Comparison of ENCODE assay signal across 8 mouse cellular contexts in genomic region chr5:44227462-44227840, GRCm38 (mm10). TPM values are rescaled to one million over a fixed set of nuclear protein-coding genes. Genes with fewer than 3 reads are reported as not detected.
DNase-seq lines count a peak whose midpoint lies in the region; ATAC-seq and TF ChIP-seq lines count a peak whose summit lies in the region.

No protein-coding gene starts in this region.

- DNase-seq in kidney, adult 2 months: no peak
- no peak for DNase-seq in kidney, postnatal 25 days
- no peak for DNase-seq in layer of hippocampus, postnatal 25 days (ENCODE audit: extremely low spot score in 1 of 2, low spot score in 1 of 2)
- DNase-seq in left cerebral cortex, postnatal 4 days: no peak
- no peak for DNase-seq in adrenal gland, adult 8-10 months

- no peak for ATAC-seq in hindbrain, embryonic 15.5 days (ENCODE audit: low FRiP score, low read depth)
- no peak for ATAC-seq in midbrain, embryonic 13.5 days

- peak overlapping the region; percentile 96 for H3K4me3 ChIP-seq in kidney, adult 2 months (ENCODE audit: insufficient read depth, low read depth, low read length)
- H3K4me3 ChIP-seq in bone marrow, adult 2 months (replicated peaks; ENCODE audit: control insufficient read depth, low read depth, low read length): peak overlapping the region; percentile 95
- peak overlapping the region; percentile 86 for H3K4me3 ChIP-seq in hindbrain, embryonic 15.5 days
- peak overlapping the region; percentile 87 for H3K4me3 ChIP-seq in midbrain, embryonic 13.5 days (replicated peaks)

- H3K9ac ChIP-seq in hindbrain, embryonic 15.5 days: peak overlapping the region; percentile 92
- peak overlapping the region; percentile 95 for H3K9ac ChIP-seq in midbrain, embryonic 13.5 days (replicated peaks)

- peaks cover 11% of the 10 kb centered on the region for H3K4me1 ChIP-seq in kidney, adult 2 months (ENCODE audit: control insufficient read depth, insufficient read depth, low read length)
- H3K4me1 ChIP-seq in bone marrow, adult 2 months (ENCODE audit: control insufficient read depth, insufficient read depth, low read length): peaks cover 3% of the 10 kb centered on the region
- H3K4me1 ChIP-seq in hindbrain, embryonic 15.5 days (replicated peaks): peaks cover 37% of the 10 kb centered on the region
- peaks cover 43% of the 10 kb centered on the region for H3K4me1 ChIP-seq in midbrain, embryonic 13.5 days (replicated peaks)

- H3K4me2 ChIP-seq in hindbrain, embryonic 15.5 days: peak overlapping the region; percentile 87
- peak overlapping the region; percentile 81 for H3K4me2 ChIP-seq in midbrain, embryonic 13.5 days (replicated peaks)

- WGBS in kidney, adult 2 months: 8% methylated on average over 6 of the region's 6 CpGs
- WGBS in bone marrow, adult 2 months: 8% methylated on average over 6 of the region's 6 CpGs
- WGBS in hindbrain, embryonic 15.5 days: 8% methylated on average over 6 of the region's 6 CpGs
- 13% methylated on average over 6 of the region's 6 CpGs for WGBS in midbrain, embryonic 13.5 days

- intact Hi-C loops in left cerebral cortex, postnatal 4 days (cut with DNase I): no loop called here

- no peak overlapping the region; the same call in 1 of the 2 replicates for H3K27ac ChIP-seq in kidney, adult 2 months (ENCODE audit: insufficient read depth, low read depth, low read length)
- peak overlapping the region; percentile 93; the same call in 1 of the 2 replicates for H3K27ac ChIP-seq in bone marrow, adult 2 months (ENCODE audit: control insufficient read depth, insufficient read depth, low read depth, low read length, poor library complexity)
- H3K27ac ChIP-seq in hindbrain, embryonic 15.5 days (replicated peaks): peak overlapping the region; percentile 94
- H3K27ac ChIP-seq in midbrain, embryonic 13.5 days: peak overlapping the region; percentile 95

- H3K27me3 ChIP-seq in kidney, adult 2 months (replicated peaks; ENCODE audit: control insufficient read depth, insufficient read depth, low read length): no peaks in the 10 kb centered on the region
- no peaks in the 10 kb centered on the region for H3K27me3 ChIP-seq in hindbrain, embryonic 15.5 days
- no peaks in the 10 kb centered on the region for H3K27me3 ChIP-seq in midbrain, embryonic 13.5 days

- TF ChIP-seq CTCF in kidney, adult 2 months (conservative IDR thresholded peaks at IDR 0.05; ENCODE audit: insufficient read depth, insufficient read length, low read depth, low read length): no peak
- no peak for TF ChIP-seq CTCF in bone marrow, adult 2 months (IDR thresholded peaks at IDR 0.05; ENCODE audit: control insufficient read depth, insufficient read depth, low read length)

- TF ChIP-seq POLR2A in kidney, adult 2 months (IDR thresholded peaks at IDR 0.05; ENCODE audit: low read depth, low read length): no peak
- TF ChIP-seq POLR2A in bone marrow, adult 2 months (IDR thresholded peaks at IDR 0.05; ENCODE audit: borderline replicate concordance, control insufficient read depth, low read depth, low read length): no peak

- no peaks in the 10 kb centered on the region for H3K9me3 ChIP-seq in hindbrain, embryonic 15.5 days
- no peaks in the 10 kb centered on the region for H3K9me3 ChIP-seq in midbrain, embryonic 13.5 days

- no peaks in the 10 kb centered on the region; the same call in 1 of the 2 replicates for H3K36me3 ChIP-seq in kidney, adult 2 months (ENCODE audit: control insufficient read depth, insufficient read depth, low read length)
- no peaks in the 10 kb centered on the region for H3K36me3 ChIP-seq in hindbrain, embryonic 15.5 days
- H3K36me3 ChIP-seq in midbrain, embryonic 13.5 days: no peaks in the 10 kb centered on the region

RNA-seq across cellular contexts. Expression of gene Tapt1, which starts 1.0 kb away (rescaled TPM):
- polyA plus RNA-seq in kidney, adult 2 months (2012; rRNA removed): 23.6 and 29.0 TPM in 2 replicates
- 41.9 and 49.1 TPM in 2 replicates for polyA plus RNA-seq in bone marrow, adult 2 months (2011; ENCODE audit: insufficient read depth, insufficient read length, low replicate concordance, missing spikeins)
- polyA plus RNA-seq in hindbrain, embryonic 15.5 days (2015; fragmentation: Nextera tagmentation; extraction: Ambion mirVana): 31.5 and 31.6 TPM in 2 replicates
- 25.6 and 28.5 TPM in 2 replicates for polyA plus RNA-seq in midbrain, embryonic 13.5 days (2015; fragmentation: Nextera tagmentation; extraction: Ambion mirVana)
- 10 to 100 TPM; 43.2 to 50.9 TPM for total RNA-seq in layer of hippocampus, postnatal 25 days (2021)
- 10 to 100 TPM; 44.4 to 46.7 TPM for total RNA-seq in left cerebral cortex, postnatal 4 days (2021)
- 10 to 100 TPM; 42.0 to 84.9 (median 58.7) TPM for total RNA-seq in adrenal gland, adult 8-10 months (2022)
